Mouse (Mus musculus) heart, postnatal 0 days (tissue): ENCODE measurements around the gene Slc35e2.
A peak's percentile ranks its signal among the peaks of the same experiment; 100 is the strongest.

Source experiments
- CTCF ChIP-seq: IDR thresholded peaks from 2 replicates; pipeline ENCODE4 v1.5.1; 2016; ENCODE audit warnings: antibody characterized with exemption, control low read depth, low read depth
- EP300 ChIP-seq: IDR thresholded peaks from 2 replicates; pipeline ENCODE4 v1.6.1; 2016; ENCODE audit warnings: antibody characterized with exemption, low read depth

DNA sequence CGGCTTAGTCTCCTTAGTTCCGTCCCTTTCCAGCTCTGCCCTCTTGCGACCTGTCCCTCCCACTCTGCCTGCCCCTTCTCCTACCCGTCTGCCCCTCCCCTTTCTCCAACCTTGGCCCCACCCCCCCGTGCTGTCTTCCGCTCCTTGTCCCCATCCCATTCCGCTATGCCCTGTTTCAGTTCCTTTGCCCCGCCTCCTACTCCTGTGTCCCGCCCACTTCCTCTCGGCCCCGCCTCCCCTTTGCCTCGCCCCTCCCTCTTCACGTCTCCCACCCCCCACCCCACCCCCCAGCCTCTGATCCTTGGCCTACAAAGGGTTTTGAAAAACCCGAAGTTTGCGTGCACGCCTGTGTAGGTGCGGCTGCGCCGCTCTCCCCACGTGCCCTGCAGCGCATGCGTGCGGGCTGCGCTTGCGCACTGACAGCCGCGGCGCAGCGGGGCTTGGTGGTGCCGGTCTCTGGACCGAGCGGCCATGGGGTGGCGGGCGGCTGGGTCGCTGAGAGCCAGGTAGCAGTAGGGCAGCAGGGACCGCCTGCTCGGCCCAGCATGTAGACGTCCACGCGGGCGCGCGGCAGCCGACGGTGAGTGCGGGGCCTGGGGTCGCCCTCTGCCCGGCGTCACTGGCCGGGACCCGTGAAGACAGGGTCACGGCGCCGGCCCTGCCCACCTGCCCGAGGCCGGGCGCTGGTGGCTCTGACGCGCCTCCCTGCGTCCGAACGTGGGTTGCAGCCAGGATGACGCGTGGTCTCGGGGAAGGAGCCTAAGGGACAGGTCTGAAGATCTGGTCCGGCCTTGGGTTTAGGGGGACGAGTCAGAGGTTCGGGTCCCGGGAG lies 37.6 kb upstream of the Slc35e2 start:
- TF ChIP-seq EP300 (no peak), CTCF (peak; percentile 40)
